Mouse (Mus musculus) liver, embryonic 15.5 days (tissue): ENCODE results near the gene Prr19. TPM values are rescaled to one million over a fixed set of nuclear protein-coding genes. Genes with fewer than 3 reads are reported as not detected.

Source experiments
- ATAC-seq: fragments of 200-750 bp; cut with Nextera tagmentation; 2 replicates; pipeline ENCODE4 v1.8.0; 2017; ENCODE audit warnings: moderate number of reproducible peaks, mild to moderate bottlenecking, moderate library complexity; ENCODE audit not compliant: insufficient read depth
- H3K27ac ChIP-seq: fragments of 300-500 bp; sonication (generic); replicated peaks from 2 replicates; pipeline ENCODE4 v1.5.1; 2015; ENCODE audit warnings: mild to moderate bottlenecking, inconsistent platforms
- H3K27me3 ChIP-seq: fragments of 300-500 bp; sonication (generic); 2 replicates; pipeline ENCODE4 v1.6.1; 2015; ENCODE audit warnings: mild to moderate bottlenecking, inconsistent platforms
- H3K36me3 ChIP-seq: fragments of 300-500 bp; sonication (generic); replicated peaks from 2 replicates; pipeline ENCODE4 v1.6.1; 2015; ENCODE audit warnings: moderate library complexity, mild to moderate bottlenecking, inconsistent platforms
- H3K4me1 ChIP-seq: fragments of 300-500 bp; sonication (generic); replicated peaks from 2 replicates; pipeline ENCODE4 v1.6.1; 2015; ENCODE audit warnings: inconsistent platforms
- H3K4me2 ChIP-seq: fragments of 300-500 bp; sonication (generic); 2 replicates; pipeline ENCODE4 v1.6.1; 2015; ENCODE audit warnings: moderate library complexity, mild to moderate bottlenecking, inconsistent platforms
- H3K4me3 ChIP-seq: fragments of 300-500 bp; sonication (generic); replicated peaks from 2 replicates; pipeline ENCODE4 v1.5.1; 2015; ENCODE audit warnings: mild to moderate bottlenecking, inconsistent platforms
- H3K9ac ChIP-seq: fragments of 300-500 bp; sonication (generic); 2 replicates; pipeline ENCODE4 v1.6.1; 2015; ENCODE audit warnings: moderate library complexity, mild to moderate bottlenecking, inconsistent platforms
- H3K9me3 ChIP-seq: fragments of 300-500 bp; sonication (generic); replicated peaks from 2 replicates; pipeline ENCODE4 v1.6.1; 2016; ENCODE audit warnings: inconsistent platforms
- WGBS: fragments of 180-500 bp; shearing (Covaris S2); methylation state at CpG from one replicate; pipeline ENCODE4 v1.1.7; 2015; ENCODE audit warnings: mixed read lengths; ENCODE audit not compliant: insufficient replicate concordance; 5-methylcytosine and 5-hydroxymethylcytosine counted together
- polyA plus RNA-seq: library from polyadenylated mRNA; unstranded; fragments of >200 nt; fragmentation: Nextera tagmentation; extraction: Ambion mirVana; gene quantifications from 2 replicates; pipeline ENCODE4 v1.2.1, GENCODE M21; 2015

The Prr19 gene
- polyA plus RNA-seq, 1 experiment from 2014 or later, result 0.07 TPM

DNA sequence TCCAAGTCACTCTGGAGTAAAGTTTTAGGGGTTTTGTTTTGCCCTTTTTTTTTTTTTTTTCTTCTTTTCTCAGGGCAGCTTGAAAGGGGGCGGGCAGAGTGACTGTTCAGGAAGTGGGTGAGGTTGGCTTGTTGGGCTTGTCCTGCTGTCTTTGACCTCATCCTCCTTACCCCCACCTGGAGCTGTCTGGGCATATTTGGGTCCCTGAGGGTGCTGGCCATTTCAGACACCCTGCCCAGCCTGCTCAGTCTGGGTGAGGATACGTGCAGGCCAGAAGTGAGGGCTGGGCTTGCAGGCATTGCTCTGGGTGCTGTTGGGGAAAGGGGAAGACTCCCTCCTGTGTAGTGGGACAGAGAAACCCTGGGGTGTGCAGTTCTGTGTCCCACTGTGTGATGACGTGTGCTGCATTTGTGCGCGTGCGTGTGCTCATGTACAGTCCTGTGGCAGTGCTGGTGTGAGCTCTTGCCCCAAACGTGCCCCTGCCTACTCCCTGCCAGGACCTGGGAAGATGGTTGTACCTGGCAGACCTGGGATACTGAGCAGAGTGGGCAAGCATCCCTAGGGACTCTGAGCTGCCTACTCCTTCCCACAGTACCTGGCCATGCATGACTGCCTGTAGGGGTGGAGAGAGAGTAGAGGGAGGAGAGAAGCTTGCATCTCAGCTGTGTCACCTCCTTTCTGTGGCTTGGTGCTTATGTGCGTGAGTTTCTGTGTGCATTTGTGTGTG is 31.5 kb upstream of the Prr19 start:
- Histone ChIP-seq H3K4me1 (peaks cover 84% of the 10 kb centered on the region), H3K4me2 (peak overlapping the region; percentile 90), H3K9ac (peak overlapping the region; percentile 98), H3K27ac (peak overlapping the region; percentile 95), H3K27me3 (no peaks in the 10 kb centered on the region), H3K9me3 (no peaks in the 10 kb centered on the region), H3K4me3 (peak overlapping the region; percentile 85), H3K36me3 (peaks cover 26% of the 10 kb centered on the region)
- ATAC-seq, result no peak
- 66% methylated on average over 8 of the region's 8 CpGs for WGBS

DNA sequence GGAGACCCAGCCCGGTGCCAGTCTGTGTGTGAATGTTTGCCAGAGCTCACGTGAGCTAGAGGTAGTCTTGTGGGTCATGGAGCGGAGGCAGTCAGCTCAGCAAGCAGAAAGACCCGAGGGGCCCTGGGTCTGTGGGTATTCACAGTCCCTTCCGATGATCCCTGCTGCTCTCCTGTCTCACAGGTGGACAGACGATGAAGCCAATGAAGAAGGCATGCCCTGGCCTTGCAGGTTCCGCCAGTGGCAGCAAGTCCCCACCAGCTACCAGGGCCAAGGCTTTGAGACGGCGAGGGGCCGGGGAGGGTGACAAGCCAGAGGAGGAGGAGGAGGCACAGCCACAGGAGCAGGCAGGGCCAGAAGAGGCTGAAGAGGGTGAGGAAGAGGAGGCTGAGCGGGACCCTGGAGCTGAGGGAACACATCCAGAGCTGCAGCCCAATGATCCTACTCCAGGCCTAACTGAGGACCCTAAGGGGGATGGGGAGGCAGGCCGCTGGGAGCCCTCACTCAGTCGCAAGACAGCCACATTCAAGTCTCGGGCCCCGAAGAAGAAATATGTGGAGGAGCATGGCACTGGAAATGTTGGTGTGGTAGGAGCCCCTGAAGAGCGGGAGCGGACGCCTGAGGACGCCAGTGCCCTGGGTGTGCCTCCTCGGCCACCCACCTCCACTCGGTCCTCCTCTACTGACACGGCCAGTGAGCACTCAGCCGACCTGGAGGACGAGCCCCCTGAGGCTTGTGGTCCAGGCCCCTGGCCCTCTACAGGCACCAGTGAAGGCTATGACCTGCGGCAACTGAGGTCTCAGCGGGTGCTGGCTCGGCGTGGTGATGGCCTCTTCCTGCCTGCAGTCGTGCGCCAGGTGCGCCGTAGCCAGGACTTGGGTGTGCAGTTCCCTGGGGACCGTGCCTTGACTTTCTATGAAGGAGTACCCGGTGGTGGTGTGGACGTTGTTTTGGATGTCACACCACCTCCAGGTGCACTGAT is 30.3 kb upstream of the Prr19 start:
- Histone ChIP-seq H3K4me2 (no peak overlapping the region), H3K9me3 (no peaks in the 10 kb centered on the region), H3K36me3 (peaks cover 26% of the 10 kb centered on the region), H3K27ac (peak overlapping the region; percentile 29), H3K4me1 (peaks cover 87% of the 10 kb centered on the region), H3K9ac (no peak overlapping the region), H3K27me3 (no peaks in the 10 kb centered on the region), H3K4me3 (no peak overlapping the region)
- no peak for ATAC-seq
- 86% methylated on average over 35 of the region's 35 CpGs for WGBS

DNA sequence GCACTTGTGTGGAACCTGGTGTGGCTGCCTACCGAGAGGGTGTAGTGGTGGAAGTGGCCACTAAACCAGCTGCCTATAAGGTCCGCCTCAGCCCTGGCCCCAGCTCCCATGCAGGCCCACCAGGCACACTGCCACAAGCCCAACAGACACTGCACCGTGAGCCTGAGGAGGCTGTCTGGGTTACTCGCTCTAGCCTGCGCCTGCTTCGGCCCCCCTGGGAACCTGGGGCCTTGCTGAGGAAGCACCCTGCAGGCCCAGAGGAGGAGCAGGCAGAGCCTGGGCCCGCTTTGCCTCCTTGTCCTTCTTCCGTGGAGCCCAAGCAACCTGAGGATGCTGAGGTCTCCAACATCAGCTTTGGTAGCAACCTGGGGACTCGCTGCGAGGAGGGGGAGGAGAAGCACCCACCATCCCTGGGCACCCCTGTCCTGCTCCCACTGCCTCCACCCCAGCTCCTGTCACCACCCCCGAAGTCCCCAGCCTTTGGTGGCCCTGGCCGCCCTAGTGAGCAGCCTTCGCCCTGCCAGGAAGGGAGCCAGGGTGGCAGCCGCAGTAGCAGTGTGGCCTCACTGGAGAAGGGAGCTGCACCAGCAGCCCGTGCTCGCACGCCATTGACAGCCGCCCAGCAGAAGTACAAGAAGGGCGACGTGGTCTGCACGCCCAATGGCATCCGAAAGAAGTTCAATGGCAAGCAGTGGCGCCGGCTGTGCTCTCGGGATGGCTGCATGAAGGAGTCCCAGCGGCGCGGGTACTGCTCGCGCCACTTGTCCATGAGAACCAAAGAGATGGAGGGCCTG is 29.4 kb upstream of the Prr19 start:
- no peaks in the 10 kb centered on the region for H3K9me3 ChIP-seq
- no peaks in the 10 kb centered on the region for H3K27me3 ChIP-seq
- H3K9ac ChIP-seq, result no peak overlapping the region
- H3K36me3 ChIP-seq, result peaks cover 26% of the 10 kb centered on the region
- no peak overlapping the region for H3K4me2 ChIP-seq
- 88% methylated on average over 30 of the region's 30 CpGs for WGBS
- peaks cover 87% of the 10 kb centered on the region for H3K4me1 ChIP-seq
- H3K27ac ChIP-seq, result 0 out of 2 replicates have a peak overlapping the region, but pooled peaks have one; percentile 96
- H3K4me3 ChIP-seq, result no peak overlapping the region
- ATAC-seq, result no peak

DNA sequence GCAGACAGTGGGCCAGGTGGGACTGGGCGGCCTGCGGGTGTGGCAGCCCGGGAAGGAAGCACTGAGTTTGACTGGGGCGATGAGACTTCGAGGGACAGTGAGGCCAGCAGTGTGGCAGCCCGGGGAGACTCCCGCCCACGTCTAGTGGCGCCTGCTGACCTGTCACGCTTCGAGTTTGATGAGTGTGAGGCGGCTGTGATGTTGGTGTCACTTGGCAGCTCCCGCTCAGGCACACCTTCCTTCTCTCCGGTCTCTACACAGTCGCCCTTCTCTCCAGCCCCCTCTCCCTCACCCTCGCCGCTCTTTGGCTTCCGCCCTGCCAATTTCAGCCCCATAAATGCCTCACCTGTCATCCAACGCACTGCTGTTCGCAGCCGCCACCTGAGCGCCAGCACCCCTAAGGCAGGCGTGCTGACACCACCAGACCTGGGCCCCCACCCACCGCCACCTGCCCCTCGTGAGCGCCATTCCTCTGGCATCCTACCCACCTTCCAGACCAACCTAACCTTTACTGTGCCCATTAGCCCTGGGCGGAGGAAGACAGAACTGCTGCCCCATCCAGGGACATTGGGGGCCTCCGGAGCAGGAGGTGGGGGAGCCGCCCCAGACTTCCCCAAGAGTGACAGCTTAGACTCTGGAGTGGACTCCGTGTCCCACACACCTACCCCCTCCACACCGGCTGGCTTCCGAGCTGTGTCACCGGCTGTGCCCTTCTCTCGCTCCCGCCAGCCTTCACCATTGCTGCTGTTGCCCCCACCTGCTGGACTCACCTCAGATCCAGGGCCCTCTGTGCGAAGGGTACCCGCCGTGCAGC is 28.6 kb upstream of the Prr19 start:
- Histone ChIP-seq H3K27me3 (no peaks in the 10 kb centered on the region), H3K9ac (no peak overlapping the region), H3K4me1 (peaks cover 91% of the 10 kb centered on the region), H3K4me3 (0 out of 2 replicates have a peak overlapping the region, but pooled peaks have one; percentile 41), H3K4me2 (peak overlapping the region; percentile 71), H3K36me3 (peaks cover 26% of the 10 kb centered on the region), H3K9me3 (no peaks in the 10 kb centered on the region), H3K27ac (peak overlapping the region; percentile 96)
- no peak for ATAC-seq
- 86% methylated on average over 38 of the region's 38 CpGs for WGBS

DNA sequence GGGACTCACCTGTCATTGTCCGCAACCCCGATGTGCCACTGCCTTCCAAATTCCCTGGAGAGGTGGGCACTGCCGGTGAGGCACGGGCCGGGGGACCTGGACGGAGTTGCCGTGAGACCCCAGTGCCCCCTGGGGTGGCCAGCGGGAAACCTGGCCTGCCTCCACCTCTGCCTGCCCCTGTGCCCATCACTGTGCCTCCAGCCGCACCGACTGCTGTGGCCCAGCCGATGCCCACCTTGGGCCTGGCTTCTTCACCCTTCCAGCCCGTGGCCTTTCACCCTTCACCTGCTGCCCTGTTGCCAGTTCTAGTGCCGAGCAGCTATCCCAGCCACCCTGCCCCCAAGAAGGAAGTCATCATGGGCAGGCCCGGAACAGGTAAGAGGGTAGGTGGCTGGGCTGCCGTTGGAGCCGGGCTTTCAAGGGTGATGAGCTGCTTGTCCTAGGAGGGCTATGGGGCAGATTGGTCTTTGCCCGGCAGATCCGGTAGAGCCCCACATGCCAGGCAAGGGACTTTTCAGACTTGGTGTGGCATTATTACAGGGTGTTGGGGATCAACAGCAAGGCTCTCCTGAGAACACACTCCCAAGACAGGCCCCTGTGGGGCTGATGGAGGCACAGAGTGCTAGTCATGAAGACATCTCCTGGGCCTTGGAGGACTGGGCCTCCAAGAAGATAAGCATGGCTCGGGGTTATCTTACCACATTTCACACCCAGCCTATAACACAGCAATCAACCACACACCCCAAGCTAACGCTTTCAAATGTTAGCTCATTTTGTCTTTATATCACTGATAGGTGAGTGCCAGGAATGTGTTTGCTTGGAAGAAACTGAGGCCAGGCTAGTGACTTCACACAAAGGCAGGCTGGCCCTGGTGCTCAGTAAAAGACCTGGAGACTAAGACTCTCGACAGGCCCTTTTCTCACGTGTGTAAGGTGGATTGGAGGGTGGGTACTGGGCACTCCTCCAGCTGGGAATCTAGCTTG is 27.7 kb upstream of the Prr19 start:
- H3K9ac ChIP-seq, result peak overlapping the region; percentile 57
- H3K36me3 ChIP-seq, result peaks cover 26% of the 10 kb centered on the region
- 63% methylated on average over 22 of the region's 22 CpGs for WGBS
- ATAC-seq, result peak; percentile 72
- peak overlapping the region; percentile 71 for H3K4me2 ChIP-seq
- H3K27ac ChIP-seq, result peak overlapping the region; percentile 96
- peaks cover 98% of the 10 kb centered on the region for H3K4me1 ChIP-seq
- no peaks in the 10 kb centered on the region for H3K9me3 ChIP-seq
- H3K27me3 ChIP-seq, result no peaks in the 10 kb centered on the region
- peak overlapping the region; percentile 41 for H3K4me3 ChIP-seq

DNA sequence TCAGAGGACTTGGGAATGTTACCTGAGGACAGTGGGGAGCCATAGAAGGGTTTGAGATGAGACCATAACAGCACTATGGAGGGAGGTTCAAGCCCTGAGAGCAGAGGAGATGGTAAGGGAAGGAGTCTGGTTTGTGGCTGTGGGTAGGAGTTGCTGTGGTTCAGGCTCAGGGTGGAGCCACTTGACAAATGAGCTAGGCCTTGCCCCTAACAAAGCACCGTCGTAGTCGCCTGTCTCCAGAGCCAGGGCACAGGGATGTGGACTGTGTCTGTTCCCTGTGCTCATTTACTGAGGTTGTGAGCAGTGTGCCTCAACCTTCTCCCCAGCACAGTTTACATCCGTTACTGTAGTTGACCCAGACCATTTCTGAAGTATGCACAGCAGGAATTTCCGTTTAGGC is 26.6 kb upstream of the Prr19 start:
- no peak for ATAC-seq
- peak overlapping the region; percentile 96 for H3K27ac ChIP-seq
- peaks cover 26% of the 10 kb centered on the region for H3K36me3 ChIP-seq
- H3K9me3 ChIP-seq, result no peaks in the 10 kb centered on the region
- peak overlapping the region; percentile 57; the same call in 1 of the 2 replicates for H3K9ac ChIP-seq
- H3K4me1 ChIP-seq, result peaks cover 96% of the 10 kb centered on the region
- 25% methylated on average over 5 of the region's 5 CpGs for WGBS
- no peak overlapping the region for H3K4me3 ChIP-seq
- H3K4me2 ChIP-seq, result peak overlapping the region; percentile 71
- no peaks in the 10 kb centered on the region for H3K27me3 ChIP-seq

DNA sequence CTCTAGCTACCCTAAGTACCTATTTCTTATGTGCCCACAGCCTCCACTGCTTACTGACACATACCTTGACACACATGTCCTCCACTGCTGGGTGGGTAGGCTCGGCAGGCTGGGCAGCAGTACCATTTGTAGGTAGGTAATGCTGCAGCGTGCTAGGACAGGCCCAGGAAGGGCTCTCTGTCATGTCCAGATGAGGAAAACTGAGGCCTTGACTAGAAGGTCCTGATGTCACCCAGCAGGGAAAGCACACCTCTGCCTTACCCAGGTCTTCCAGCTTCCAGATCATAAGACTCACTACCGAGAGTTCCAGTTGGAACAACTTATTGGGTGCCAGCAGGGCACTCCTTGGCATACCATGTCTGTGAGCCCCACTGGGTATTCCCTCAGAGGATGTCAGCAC is 26.2 kb upstream of the Prr19 start:
- Histone ChIP-seq H3K36me3 (peaks cover 26% of the 10 kb centered on the region), H3K27ac (peak overlapping the region; percentile 96), H3K4me2 (peak overlapping the region; percentile 71), H3K9ac (peak overlapping the region; percentile 57; the same call in 1 of the 2 replicates), H3K4me3 (no peak overlapping the region), H3K9me3 (no peaks in the 10 kb centered on the region), H3K27me3 (no peaks in the 10 kb centered on the region), H3K4me1 (peaks cover 96% of the 10 kb centered on the region)
- ATAC-seq, result no peak
- 84% methylated on average over 3 of the region's 3 CpGs for WGBS

DNA sequence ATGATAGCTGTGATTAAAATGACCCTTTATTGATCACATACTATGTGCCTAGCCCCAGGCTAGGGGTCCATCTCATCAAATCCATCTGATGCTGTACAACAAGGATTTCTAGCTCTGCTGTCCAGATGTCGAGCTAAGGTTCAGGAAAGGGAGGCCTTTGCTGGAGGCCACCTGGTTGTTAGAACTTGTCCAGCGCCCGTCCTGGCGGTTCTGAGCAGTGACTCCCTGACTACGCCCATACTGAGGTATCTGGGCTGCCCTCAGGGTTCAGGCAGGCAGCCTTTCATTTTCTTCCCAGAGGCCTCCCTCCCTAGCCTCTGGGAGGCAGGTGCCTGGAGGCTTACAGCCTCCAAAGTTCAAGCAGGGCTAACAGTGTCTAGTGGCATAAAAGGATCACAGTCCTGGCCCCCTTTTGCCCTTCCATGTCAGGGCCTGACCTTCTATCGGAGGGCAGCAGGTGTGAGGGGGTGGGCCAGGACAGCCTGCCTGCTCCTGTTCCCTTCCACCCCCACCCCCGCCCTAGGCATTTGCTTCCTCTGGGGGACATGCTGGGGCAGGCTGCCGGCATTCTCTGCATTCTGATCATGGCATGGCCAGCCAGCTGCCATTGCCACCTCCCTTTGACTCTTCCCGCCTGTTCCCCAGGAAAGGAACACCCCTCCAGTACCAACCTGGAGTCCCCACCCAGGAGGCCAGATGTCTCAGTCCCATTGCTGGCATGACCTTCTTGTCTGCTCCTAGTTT is 25.5 kb upstream of the Prr19 start:
- Histone ChIP-seq H3K4me1 (peaks cover 96% of the 10 kb centered on the region), H3K9me3 (no peaks in the 10 kb centered on the region), H3K9ac (peak overlapping the region; percentile 17; the same call in 1 of the 2 replicates), H3K36me3 (peaks cover 26% of the 10 kb centered on the region), H3K4me3 (no peak overlapping the region), H3K27ac (peak overlapping the region; percentile 96), H3K27me3 (no peaks in the 10 kb centered on the region), H3K4me2 (peak overlapping the region; percentile 16)
- 64% methylated on average over 9 of the region's 9 CpGs for WGBS
- no peak for ATAC-seq

DNA sequence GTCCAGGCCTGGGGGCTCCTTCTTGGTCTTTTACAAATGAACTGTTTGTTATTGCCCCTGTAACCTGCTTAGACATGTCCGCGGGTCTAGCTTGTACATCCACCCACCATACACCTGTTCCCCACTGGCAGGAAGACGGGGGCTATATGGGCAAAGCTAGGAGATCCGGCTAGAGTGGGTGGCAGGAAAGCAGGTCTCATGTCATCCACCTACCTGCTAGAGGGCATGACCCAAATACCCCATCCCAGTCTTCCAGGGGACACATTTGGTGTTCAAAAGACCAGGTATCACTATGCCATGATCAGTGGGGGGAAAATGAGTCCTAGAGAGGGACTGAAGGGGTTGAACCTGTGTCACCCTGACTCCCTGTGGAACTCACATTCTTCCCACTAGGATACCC is 23.8 kb upstream of the Prr19 start:
- no peak for ATAC-seq
- H3K9ac ChIP-seq, result peak overlapping the region; percentile 79; the same call in 1 of the 2 replicates
- WGBS, result 76% methylated on average over 4 of the region's 4 CpGs
- peak overlapping the region; percentile 68; the same call in 1 of the 2 replicates for H3K4me3 ChIP-seq
- H3K27me3 ChIP-seq, result no peaks in the 10 kb centered on the region
- H3K4me2 ChIP-seq, result peak overlapping the region; percentile 98
- H3K27ac ChIP-seq, result peak overlapping the region; percentile 96
- H3K36me3 ChIP-seq, result peaks cover 9% of the 10 kb centered on the region
- H3K4me1 ChIP-seq, result peaks cover 92% of the 10 kb centered on the region
- no peaks in the 10 kb centered on the region for H3K9me3 ChIP-seq
